8 mouse cellular contexts compared by ENCODE assay signal in the genomic region with DNA sequence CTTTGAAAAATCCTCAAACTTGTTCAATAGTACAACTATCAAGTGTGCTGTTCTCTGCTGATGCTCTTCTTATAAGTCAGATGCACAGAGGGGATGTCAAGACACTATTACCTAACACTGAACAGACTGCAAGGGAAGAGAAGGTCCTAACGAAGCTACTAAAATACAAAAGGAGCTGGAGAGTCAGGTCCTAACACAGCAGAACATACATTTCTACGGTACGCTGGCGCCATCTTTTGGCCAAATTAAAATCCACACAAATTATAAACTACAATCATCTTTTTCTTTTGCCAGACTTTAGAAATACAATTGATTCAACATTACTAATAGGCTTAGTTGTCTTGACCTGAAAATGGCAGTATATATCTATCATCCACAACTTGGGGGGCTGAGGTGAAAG. TPM values are rescaled to one million over a fixed set of nuclear protein-coding genes. Genes with fewer than 3 reads are reported as not detected.
DNase-seq lines count a peak whose midpoint lies in the region; ATAC-seq and TF ChIP-seq lines count a peak whose summit lies in the region.

No protein-coding gene starts in this region.

- no peak overlapping the region for H3K4me2 ChIP-seq in heart, embryonic 12.5 days

- H3K9me3 ChIP-seq in heart, embryonic 12.5 days (replicated peaks) = no peaks in the 10 kb centered on the region

- no peak overlapping the region for H3K27ac ChIP-seq in heart, adult 2 months
- no peak overlapping the region for H3K27ac ChIP-seq in heart, embryonic 12.5 days (ENCODE audit: poor library complexity, severe bottlenecking)

- peaks cover 1% of the 10 kb centered on the region for H3K4me1 ChIP-seq in heart, adult 2 months (ENCODE audit: control insufficient read depth, insufficient read depth, low read length)
- H3K4me1 ChIP-seq in heart, embryonic 12.5 days (replicated peaks) = peaks cover 4% of the 10 kb centered on the region

- H3K27me3 ChIP-seq in heart, adult 2 months (ENCODE audit: control insufficient read depth, insufficient read depth, low read length) = no peaks in the 10 kb centered on the region
- no peaks in the 10 kb centered on the region for H3K27me3 ChIP-seq in heart, embryonic 12.5 days (replicated peaks)

- DNase-seq in heart, adult 2 months = peak in 1 of 2 experiments; percentile 40
- DNase-seq in B cell, adult 2 months = peak; percentile 81 to 83
- peak; percentile 37 for DNase-seq in embryo, embryonic 11.5 days (ENCODE audit: low read depth, low spot score)
- DNase-seq in kidney, adult 9 months = peak; percentile 72
- peak; percentile 79 for DNase-seq in lung, postnatal 10 days
- DNase-seq in spleen, postnatal 4 days (ENCODE audit: low spot score in 2 of 2) = peak; percentile 51 to 80

- no peak for TF ChIP-seq EP300 in heart, adult 2 months (IDR thresholded peaks at IDR 0.05; ENCODE audit: insufficient read depth, low read depth, low read length)

- H3K79me2 ChIP-seq in heart, adult 2 months (replicated peaks; ENCODE audit: control insufficient read depth, insufficient read depth, low read length) = no peaks in the 10 kb centered on the region

- no peak overlapping the region for H3K9ac ChIP-seq in heart, adult 2 months (ENCODE audit: low read depth, low read length)
- H3K9ac ChIP-seq in heart, embryonic 12.5 days = no peak overlapping the region

- no peaks in the 10 kb centered on the region for H3K36me3 ChIP-seq in heart, adult 2 months (ENCODE audit: control insufficient read depth, insufficient read depth, low read length)
- H3K36me3 ChIP-seq in heart, embryonic 12.5 days = 0 out of 2 replicates have a peak, but pooled peaks cover 6% of the 10 kb centered on the region

- H3K4me3 ChIP-seq in heart, adult 2 months = no peak overlapping the region
- H3K4me3 ChIP-seq in heart, embryonic 12.5 days = no peak overlapping the region

- peak; percentile 87 for TF ChIP-seq CTCF in heart, adult 2 months (IDR thresholded peaks at IDR 0.05)

- ATAC-seq in heart, embryonic 12.5 days (ENCODE audit: insufficient number of reproducible peaks, low FRiP score) = no peak
- ATAC-seq in activated CD4-positive, CD25-positive, alpha-beta regulatory T cell, adult 4 months = peak; percentile 21

- TF ChIP-seq POLR2A in heart, adult 2 months (IDR thresholded peaks at IDR 0.05; ENCODE audit: insufficient read depth, low read depth, low read length) = no peak

- 3% methylated on average over 4 of the region's 4 CpGs for WGBS in heart, adult 2 months
- 3% methylated on average over 4 of the region's 4 CpGs for WGBS in heart, embryonic 12.5 days

- intact Hi-C loops in heart, adult 2 months (cut with DNase I) = loop anchor here (1.0 to 10.0 kb wide), 5 partner anchors 48 to 546 kb away; no protein-coding TSS in a partner anchor

RNA-seq across cellular contexts. Expression of gene Akap5, which starts 16.4 kb away (rescaled TPM):
- 1 to 10 TPM; 1.0 to 1.7 TPM for total RNA-seq in heart, adult 2 months (2021)
- 1.1 and 2.3 TPM in 2 replicates for polyA plus RNA-seq in heart, adult 2 months (2012; rRNA removed)
- polyA plus RNA-seq in heart, embryonic 12.5 days (2016; fragmentation: Nextera tagmentation; extraction: Ambion mirVana) = 8.5 and 9.1 TPM in 2 replicates
- 1 to 10 TPM; 1.3 to 2.2 TPM for polyA plus RNA-seq in activated CD4-positive, CD25-positive, alpha-beta regulatory T cell, adult 4 months (2017; shearing (Covaris generic))

RNA-seq across cellular contexts. Expression of gene Zbtb25, which starts 28.3 kb away (rescaled TPM):
- 1 to 10 TPM; 6.8 to 7.9 TPM for total RNA-seq in heart, adult 2 months (2021)
- polyA plus RNA-seq in heart, adult 2 months (2012; rRNA removed) = 6.0 and 13.4 TPM in 2 replicates
- 13.0 and 15.4 TPM in 2 replicates for polyA plus RNA-seq in heart, embryonic 12.5 days (2016; fragmentation: Nextera tagmentation; extraction: Ambion mirVana)
- polyA plus RNA-seq in activated CD4-positive, CD25-positive, alpha-beta regulatory T cell, adult 4 months (2017; shearing (Covaris generic)) = 10 to 100 TPM; 12.1 to 15.0 TPM

RNA-seq across cellular contexts. Expression of gene Zbtb1, which starts 29.0 kb away (rescaled TPM):
- total RNA-seq in heart, adult 2 months (2021) = 1 to 10 TPM; 3.0 to 3.9 TPM
- 1.1 and 2.3 TPM in 2 replicates for polyA plus RNA-seq in heart, adult 2 months (2012; rRNA removed)
- polyA plus RNA-seq in heart, embryonic 12.5 days (2016; fragmentation: Nextera tagmentation; extraction: Ambion mirVana) = 9.9 and 10.4 TPM in 2 replicates
- 10 to 100 TPM; 25.6 to 26.1 TPM for polyA plus RNA-seq in activated CD4-positive, CD25-positive, alpha-beta regulatory T cell, adult 4 months (2017; shearing (Covaris generic))
